Mouse (Mus musculus) frontal cortex, postnatal 14 days (tissue): ENCODE data around the gene P2rx1.
A peak's percentile ranks its signal among the peaks of the same experiment; 100 is the strongest.

Source experiments
- DNase-seq, 2 experiments: peaks; one replicate each; pipeline ENCODE4 v3.0.0; 2022; ENCODE audit warnings: low spot score in 2 of 2

The P2rx1 gene

DNA sequence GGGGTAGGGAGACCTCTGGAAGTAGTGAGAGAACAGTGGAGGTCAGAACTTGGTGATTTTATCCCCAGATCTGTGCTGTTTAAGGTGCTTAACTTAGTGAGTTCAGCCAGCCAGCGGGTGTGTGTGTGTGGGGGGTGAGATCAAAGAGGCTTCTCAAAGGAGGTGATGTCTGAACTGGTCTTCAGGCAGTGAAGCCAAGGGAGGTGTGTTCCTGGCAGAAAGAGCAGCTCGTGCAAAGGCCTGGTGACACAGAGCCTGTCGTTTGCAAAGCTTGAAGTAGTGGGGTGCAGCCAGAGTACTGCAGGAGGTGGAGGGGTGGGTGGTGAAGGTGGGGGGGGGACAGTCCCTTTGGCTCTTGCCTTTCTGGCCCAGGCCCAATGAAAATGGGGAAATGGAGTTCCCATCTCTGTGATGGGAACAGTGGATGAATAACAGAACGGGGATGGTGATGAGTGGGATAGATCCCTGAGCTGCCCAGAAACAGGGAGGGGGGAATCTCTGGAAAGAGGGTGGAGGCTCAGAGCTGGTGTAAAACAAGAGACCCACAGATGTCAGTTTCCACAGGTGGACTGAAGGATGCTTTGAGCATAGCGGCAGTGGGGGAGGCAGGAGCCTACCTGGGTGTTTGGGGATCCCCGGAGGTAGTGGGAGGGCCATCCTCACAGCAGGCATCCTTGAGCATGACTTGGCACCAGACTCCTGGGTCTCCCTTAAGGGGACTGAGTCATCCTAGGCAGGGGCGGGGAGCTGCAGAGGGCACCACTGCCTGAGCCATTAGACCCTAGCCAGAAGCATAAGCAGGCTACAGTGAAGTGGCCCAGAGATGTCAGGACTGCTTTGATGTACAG lies 22.3 kb downstream of the P2rx1 start:
- no peak for DNase-seq

DNA sequence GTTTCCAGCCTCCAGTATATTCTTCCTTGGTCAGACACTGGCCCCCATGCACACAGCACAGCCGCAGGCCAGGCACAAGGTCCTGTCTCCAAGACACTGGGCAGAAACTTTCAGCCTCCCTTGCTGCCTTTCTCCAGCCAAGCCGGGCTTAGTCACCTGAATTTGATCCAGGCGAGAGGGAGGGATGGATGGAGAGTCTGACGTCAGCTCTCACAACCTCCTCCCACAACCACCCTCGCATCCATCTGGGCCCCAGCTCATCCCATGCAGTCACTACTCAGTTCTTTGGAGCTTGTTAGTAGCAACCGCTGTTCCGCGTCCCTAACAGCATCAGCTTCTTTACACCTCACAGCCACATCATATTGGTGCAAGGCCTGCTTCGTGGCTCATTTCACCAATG lies 24.2 kb downstream of the P2rx1 start:
- DNase-seq, result peak; percentile 65 to 66

DNA sequence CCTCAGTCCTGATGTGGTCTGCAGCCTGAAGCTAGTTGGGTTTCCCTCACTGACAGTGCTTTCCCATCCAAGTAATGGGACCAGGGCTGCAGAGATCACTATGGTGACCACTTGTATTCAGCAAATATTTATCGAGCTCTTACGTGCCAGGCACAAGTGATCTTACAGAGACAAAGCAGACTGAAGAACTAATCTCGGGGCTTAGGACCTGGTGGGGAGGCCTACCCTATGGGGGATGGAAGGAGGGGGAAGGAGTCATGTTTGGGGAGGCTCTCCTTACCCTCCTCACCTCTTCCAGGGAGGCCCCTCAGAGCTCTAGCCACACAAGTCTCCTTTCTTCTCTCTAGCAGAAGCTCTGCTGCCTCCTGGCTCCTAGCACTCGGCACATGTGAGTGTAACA lies 24.9 kb downstream of the P2rx1 start:
- no peak for DNase-seq

DNA sequence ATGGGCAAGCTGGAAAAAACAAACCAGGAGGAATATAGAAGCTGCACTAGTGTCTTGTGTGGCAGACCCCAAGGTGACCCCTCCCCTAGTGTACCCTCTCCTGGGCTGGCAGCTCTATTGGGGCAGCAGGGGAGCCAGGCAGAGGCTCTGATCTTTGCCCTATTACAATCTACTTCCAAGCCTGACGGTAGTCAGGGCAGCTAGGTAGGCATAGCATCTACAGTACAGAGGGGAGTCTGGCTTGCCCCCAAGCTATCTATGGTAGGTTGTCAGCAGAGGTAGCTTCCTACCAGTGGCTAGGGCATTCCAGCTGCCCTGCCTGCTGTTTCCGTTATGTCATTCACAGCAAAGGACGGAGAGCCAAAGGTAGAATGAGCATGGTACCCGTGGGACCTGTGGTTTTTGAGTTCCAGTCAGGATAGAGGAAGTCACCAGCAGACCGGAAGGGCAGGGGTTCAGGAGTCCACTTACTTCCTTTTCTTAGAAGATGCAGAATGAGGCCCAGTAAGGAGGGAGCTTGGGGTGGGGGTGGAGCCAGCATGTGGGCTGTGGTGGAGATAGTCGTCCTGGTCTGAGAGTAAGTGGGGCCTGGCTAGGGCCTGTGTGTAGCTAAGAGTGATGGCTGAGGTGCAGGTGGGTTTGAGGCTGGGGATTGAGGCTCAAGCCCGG lies 25.5 kb downstream of the P2rx1 start:
- DNase-seq, result no peak

DNA sequence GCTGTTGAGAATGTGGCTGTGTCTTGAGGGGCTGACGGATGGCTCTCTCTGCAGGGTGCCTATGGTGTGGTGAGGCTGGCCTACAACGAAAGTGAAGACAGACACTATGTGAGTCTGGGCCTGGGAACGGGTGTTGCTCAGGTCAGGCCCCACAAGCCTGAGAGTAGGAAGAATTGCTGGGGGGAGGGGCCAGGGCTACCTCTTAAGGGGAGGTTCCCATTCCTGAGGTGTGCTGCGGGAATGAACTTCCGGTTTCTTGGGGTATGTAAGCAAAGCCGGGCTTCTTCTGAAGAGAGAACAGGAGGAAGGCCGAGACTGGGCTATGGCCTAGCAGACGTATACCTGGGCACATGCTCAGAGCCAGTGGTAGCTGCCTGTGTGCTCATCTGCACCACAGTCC lies 28.1 kb downstream of the P2rx1 start:
- DNase-seq, result no peak

DNA sequence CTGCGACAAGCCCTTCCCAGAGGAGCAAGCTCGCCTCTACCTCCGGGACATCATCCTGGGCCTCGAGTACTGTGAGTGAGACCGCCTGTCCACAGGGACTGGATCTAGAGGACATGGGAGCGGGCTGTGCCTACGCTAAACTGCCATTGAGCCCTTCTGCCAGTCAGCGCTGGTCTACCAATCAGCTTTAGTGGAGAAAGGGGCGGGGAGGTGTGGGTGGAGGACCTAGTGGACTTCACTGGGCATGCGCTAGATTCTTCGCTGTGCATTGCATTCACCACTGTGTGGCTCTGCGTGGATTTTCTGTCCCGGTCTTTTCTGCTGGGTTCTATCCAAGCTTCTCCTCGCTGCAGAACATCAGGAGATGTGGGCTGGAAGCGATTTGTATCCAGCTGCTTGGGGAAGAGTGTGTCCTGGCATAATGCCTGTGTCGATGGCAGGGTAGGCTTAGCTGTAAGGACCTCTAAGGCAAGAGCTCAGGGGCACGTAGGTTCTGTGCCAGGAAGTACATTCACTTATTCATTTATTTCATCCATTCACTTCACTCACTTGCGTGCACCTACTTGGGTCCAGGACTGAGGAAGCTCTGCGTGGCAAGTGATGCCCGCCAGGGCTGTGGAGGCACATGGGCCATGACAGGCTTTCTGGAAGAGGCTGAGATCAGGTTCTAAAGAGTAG lies 32.1 kb downstream of the P2rx1 start:
- DNase-seq, result peak; percentile 83 to 87

DNA sequence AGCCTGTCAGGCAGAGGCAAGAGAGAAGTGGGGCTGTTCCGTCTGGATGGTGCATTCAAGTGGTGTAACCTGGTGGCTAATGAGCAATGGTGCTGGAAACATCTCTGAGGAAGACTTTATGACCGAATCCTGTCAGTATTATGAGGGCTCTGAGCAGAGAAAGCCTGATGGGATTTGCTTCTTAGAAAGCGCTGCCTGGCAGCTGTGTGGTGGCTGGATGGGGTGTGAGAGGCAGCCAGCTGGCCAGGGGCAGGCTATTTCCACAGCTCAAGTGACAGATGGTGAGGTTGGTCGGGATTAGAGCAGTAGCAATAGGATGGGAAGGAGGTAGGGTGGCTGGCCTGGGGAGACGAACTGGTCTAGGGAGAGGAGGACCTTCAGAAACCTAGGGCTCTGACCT lies 32.6 kb downstream of the P2rx1 start:
- no peak for DNase-seq

DNA sequence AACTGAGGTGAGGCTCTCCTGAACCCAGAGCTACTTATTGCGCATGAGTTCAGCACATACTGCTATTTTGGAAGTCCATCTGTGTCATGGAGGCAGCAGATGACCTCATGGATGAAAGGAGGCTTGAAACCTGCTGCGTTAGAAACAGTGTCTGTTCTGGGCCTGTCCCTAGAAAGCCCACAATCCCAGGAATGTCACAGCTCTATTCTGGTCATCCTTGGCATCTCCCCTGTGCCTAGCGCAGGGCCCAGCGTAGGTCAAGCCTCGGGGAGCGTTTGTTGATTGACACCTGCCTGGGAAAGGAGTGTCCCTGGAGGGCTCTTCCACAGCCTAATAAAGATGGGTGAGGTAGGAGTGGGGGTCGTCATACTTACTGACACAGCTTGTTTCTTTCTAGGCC lies 37.2 kb downstream of the P2rx1 start:
- no peak for DNase-seq

DNA sequence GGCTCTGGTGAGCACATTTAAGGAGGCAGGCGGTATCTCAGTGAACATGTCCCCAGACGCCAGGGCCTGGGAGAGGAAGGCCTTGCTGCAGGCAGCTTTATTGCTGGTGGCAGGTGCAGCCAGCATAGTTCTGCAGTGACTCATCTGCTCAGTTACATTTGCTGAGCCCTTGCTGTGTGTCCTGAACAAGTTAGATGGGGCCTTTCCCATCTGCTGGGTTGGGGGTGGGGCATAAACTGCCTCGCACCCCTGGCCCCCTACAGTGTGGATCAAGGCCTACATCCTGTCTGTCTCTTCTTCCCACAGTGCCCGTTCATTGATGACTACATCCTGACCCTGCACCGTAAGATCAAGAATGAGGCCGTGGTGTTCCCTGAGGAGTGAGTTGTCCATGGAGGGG lies 38.0 kb downstream of the P2rx1 start:
- DNase-seq, result no peak

DNA sequence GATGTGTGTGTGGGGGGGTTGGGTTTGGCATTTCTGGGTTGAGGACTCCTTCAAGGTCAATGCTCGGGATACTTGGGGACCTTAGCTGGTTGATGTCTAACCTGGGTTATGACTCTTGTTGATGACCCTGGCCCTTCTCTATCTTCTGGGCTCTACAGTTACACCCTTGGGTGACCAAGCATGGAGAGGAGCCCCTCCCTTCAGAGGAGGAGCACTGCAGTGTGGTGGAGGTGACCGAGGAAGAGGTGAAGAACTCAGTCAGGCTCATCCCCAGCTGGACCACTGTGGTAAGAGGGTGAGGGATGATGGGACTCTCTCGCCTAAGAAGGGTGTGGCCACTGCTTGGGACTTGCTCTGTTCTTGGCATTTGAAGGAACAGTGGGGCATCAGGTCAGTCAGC lies 38.8 kb downstream of the P2rx1 start:
- DNase-seq, result no peak

DNA sequence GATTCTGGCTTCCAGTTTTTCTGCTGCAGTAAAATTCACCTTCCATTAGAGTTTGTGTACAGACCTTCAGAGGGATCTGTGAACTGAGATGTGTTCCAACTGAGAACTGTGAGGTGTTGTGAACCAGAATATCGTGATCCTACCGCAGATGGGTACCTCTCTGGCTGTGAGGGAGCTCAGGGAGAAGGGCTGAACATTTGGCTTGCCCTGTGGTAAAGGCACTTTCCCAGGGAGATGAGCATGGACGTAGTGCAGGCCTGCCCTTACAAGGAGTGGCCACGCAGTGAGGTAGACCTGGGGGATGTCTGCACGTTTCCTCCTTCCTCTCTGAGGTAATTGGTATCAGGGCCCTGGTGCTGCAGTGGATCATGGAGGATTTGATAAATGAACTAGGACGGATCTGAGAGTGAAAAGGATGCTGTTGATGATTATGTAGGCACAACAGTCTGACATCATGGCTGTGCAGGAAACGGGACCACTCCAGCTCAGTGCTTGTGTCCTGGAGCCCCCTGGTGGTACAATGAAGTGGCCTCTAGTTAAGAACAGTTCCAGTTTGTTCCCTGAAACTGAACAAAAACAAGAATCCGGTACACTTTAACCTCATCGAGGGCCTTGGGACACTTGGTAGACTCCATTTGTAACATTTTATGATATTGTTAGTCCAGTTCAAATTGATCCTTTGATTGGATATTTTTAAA lies 40.3 kb downstream of the P2rx1 start:
- DNase-seq, result no peak

DNA sequence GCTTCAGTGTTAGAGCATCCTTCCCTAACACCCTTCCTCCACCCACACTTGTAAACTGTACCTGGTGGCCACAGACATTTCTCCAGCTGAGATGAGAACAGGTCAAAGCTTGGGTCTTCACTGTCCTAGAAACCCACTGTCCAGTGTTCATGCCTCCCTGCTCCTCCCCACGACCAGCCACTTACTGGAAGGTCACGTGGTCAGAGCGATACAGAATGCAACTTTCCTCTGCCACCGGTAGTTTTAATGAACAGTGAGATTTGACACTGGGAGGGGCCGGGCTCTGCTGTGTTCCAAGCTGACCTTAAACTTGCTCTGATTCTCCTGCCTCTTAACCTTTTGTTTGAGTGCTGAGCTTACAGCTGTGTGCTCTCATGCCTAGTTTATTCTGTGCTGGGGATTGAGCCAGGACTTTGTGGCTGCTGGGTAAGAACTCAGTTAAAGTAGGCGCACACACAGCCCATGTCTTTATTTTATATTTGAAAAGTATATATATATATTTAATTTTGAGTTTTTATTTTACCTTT lies 45.4 kb downstream of the P2rx1 start:
- DNase-seq, result no peak

DNA sequence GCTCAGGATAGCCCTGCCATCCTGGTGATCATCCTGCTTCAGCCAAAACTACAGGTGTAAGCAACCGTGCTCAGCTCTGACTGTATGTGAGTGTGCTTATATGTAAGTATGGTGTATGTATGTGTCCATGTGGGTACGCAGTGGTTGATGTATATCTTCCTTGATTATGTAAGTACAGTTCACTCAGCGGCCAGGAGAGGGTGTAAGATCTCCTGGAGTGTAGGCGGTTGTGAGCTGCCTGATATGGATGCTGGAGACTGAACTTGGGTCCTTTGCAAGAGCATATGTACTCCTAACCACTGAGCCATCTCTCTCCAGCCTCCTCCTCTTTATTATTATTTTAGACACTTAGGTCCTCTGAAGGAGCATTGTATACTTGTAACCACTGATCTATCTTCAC lies 45.9 kb downstream of the P2rx1 start:
- DNase-seq, result no peak

DNA sequence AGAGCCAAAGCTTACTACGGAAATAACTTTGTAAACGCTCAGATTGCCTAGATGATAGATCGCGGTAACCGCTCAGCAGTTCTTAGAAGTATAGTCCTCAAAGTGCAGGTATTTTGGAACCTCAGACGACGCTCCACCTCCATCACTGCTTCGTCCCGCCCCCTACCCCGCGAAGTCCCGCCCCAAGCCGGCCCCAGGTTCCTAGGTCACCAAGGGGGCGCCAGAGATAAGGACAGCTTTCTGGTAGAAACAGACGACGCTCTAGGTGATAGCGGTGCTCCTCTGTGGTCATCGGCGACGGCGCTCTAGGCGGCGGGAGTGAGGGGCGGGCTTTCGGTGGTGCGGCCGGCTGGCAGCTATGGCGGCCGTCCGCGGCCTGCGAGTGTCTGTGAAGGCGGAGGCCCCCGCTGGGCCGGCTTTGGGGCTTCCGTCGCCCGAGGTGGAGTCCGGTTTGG lies 48.7 kb downstream of the P2rx1 start, which contains the start of gene Ncbp3:
TSS of gene Ncbp3 (plus strand) at position 242 of the 455 bp plus-strand sequence.
- peak; percentile 91 for DNase-seq

DNA sequence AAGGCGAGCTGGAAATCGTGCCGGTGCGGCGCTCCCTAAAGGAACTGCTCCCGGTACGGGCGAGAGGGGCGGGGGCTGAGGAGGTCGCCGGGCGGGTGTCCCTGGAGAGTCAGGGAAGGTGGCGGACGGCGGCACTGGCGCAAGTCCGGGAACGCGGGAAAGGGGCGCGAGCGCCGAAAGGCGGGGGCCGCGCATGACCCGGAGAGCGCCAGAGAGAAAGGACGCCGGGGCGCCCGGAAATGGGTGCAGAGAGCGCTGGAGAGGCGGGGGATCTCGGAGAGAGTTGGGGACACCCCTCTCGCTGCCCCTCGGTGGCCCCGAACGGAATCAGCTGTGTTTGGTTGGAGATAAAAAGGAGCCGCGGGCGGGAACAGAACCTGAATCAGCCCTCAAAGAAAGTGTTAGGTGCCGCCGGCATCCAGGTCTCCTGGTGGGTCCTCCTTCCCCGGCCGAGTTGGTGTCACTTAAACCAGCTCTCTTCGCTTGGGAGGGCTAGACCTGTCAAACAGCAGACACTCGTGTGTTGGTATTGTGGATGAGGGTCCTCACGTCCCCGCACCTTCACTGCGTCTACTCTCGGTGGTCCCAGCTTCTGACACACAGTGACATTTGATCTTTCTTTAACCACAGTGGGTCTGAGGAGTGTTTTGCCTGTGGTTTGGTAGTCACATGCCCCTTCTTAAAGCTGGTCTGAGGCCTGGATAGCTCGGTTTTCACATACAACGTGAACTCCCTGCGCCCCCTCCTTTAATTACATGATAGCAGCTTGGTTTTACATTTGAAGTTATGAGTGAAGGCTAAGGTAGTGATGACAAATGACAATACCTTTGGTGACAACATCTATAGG lies 49.4 kb downstream of the P2rx1 start:
- no peak for DNase-seq

DNA sequence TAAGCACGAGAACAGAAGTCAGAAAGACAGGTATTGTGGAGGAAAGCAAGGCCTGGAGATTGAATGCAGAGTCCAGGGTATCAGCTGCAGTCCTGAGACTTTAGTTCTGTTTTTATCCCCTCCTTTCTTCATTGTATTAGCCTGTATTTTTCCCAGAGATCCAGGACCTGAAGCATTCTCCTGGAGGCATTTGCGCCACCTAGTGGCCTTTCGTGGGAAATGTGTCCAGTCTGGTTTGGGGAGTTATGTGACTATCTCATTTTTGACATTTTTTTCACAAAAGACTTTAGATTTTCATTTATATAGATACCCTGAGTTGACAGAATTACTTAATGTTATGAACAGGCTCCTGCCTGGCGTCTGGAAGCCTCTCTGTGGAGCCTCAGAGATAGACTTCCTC lies 50.4 kb downstream of the P2rx1 start:
- DNase-seq, result peak in 1 of 2 experiments; percentile 76

DNA sequence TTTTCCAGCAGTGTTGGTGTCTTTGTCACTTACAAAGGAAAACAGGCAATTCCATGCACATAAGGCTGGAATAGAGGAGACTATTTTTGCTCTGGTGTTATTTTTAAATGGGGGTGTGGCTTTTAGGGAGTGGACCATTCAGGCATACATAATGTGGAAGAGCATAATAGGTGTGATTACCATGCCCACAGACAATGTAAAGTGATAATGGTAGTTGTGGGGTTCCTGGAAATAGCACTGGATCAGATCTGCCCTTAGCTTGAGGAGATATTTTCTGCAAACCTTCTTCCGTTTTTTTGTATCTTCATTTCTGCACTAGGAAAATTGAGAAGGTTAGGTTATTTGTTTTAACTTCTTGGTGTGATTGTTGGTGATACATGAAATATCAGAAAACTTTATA lies 53.9 kb downstream of the P2rx1 start:
- no peak for DNase-seq

DNA sequence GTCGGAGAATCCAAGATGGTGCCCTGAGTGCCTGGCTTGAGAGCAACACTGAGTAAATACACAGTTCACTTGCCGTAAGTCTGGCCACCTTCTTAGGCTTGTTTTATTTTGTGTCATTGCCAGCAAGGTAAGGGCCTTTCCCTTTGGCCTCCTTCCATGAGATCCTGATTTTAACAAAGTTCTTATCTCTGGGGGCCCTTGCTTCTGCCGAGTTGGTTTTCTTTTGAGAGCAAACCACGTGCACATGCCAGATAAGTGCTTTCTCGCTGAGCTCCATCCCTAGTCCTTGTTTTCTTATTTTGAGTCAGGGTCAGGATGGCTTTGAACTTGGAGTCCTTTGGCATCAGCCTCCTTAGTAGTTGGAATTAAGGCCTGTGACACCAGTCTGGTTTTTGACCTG lies 58.8 kb downstream of the P2rx1 start:
- no peak for DNase-seq

DNA sequence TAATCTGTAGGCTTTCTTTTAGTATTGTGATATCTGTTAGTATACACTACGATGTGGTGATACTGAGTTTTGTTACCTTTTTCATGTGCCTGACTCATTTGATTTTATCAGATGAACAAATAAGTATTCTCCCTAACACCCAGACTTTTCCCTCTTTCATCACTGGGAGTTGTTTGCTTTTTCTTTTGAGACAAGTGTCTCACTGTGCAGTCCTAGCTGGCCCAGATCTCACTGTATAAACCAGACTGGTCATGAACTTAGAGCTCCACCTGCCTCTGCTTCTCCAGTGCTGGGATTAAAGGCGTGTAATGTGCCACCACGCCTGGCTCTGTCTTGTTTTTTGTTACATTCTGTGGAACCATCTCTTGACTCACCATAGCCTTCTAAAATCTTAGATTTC lies 60.7 kb downstream of the P2rx1 start:
- DNase-seq, result no peak

DNA sequence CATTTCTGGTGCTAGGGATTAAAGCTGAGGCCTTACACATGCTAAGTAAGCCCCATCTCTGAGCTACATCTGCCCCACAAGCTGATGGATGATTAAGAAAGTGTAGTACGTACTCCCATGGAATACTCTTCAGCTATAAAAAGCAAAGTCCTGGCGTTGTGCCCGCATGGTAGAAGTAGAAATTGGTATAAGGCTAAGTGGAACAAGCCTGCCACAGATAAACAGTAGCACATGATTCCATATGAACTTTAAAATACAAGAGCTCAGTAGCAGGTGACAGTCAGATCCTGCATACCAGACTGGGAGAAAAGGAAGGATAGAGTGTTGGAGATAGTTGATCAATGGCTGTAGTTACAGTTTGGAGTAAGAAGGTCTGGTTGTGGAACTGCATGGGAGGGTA lies 62.5 kb downstream of the P2rx1 start:
- DNase-seq, result no peak
